Mouse (Mus musculus) CH12.LX (cell line): Measurements from ENCODE around the gene Lta. TPM values are rescaled to one million over a fixed set of nuclear protein-coding genes. Genes with fewer than 3 reads are reported as not detected.

Experiments
- DNase-seq: peaks from one replicate; pipeline ENCODE4 v3.0.0-alpha.2; 2013; ENCODE audit errors: extremely low read depth
- H3K27ac ChIP-seq: 2 replicates; pipeline ENCODE4 v1.5.1; 2012; ENCODE audit warnings: low read depth, mild to moderate bottlenecking, control low read depth, moderate library complexity; ENCODE audit not compliant: insufficient read depth
- H3K27me3 ChIP-seq: replicated peaks from 2 replicates; pipeline ENCODE3; 2012; ENCODE audit warnings: inconsistent platforms
- H3K36me3 ChIP-seq, 2 experiments: replicated peaks in 1 of 2; 2 replicates each; pipeline versions ENCODE3 to v1.6.1; 2012; ENCODE audit warnings: inconsistent platforms in 1 of 2, low read length in 1 of 2, mild to moderate bottlenecking in 1 of 2, mixed read lengths in 1 of 2, moderate library complexity in 1 of 2; ENCODE audit not compliant: control insufficient read depth in 1 of 2, insufficient read depth in 1 of 2
- H3K4me1 ChIP-seq, 2 experiments: 2 replicates each; pipeline ENCODE4 v1.6.1; 2012; ENCODE audit warnings: inconsistent platforms in 1 of 2, moderate library complexity in 1 of 2; ENCODE audit not compliant: insufficient read depth in 2 of 2, control insufficient read depth in 1 of 2
- H3K4me2 ChIP-seq: 2 replicates; pipeline ENCODE4 v1.6.1; 2012; ENCODE audit warnings: low read depth, mild to moderate bottlenecking, control low read depth; ENCODE audit not compliant: poor library complexity, insufficient read depth, severe bottlenecking
- H3K4me3 ChIP-seq, 3 experiments: fragments of 150-350 bp in 1 of 3; sonication (generic) in 1 of 3; replicated peaks in 1 of 3; 2 replicates each; pipeline versions ENCODE3 to v1.5.1; 2011 to 2012; ENCODE audit warnings: low read depth in 2 of 3, low read length in 2 of 3, mild to moderate bottlenecking in 2 of 3, moderate library complexity in 2 of 3, control low read depth in 1 of 3, improper control_type of control experiment in 1 of 3, inconsistent platforms in 1 of 3, mixed read lengths in 1 of 3; ENCODE audit not compliant: poor library complexity in 1 of 3
- H3K79me2 ChIP-seq: replicated peaks from 2 replicates; pipeline ENCODE4 v1.6.1; 2012; ENCODE audit warnings: mild to moderate bottlenecking, moderate library complexity; ENCODE audit not compliant: control insufficient read depth, poor library complexity, insufficient read depth, severe bottlenecking; ENCODE audit errors: extremely low read depth
- H3K9ac ChIP-seq: 2 replicates; pipeline ENCODE4 v1.6.1; 2012; ENCODE audit warnings: low read depth, mild to moderate bottlenecking, control low read depth, moderate library complexity; ENCODE audit not compliant: insufficient read depth
- H3K9me3 ChIP-seq: replicated peaks from 2 replicates; pipeline ENCODE3; 2012; ENCODE audit warnings: low read length, inconsistent platforms, mixed read lengths
- BHLHE40 ChIP-seq: IDR thresholded peaks from 2 replicates; pipeline ENCODE4 v1.6.1; 2011; ENCODE audit warnings: mild to moderate bottlenecking, low read depth, low read length, improper control_type of control experiment
- CHD1 ChIP-seq: IDR thresholded peaks from 2 replicates; pipeline ENCODE4 v1.6.1; 2012; ENCODE audit warnings: low read depth, low read length, improper control_type of control experiment, inconsistent platforms
- CHD2 ChIP-seq: IDR thresholded peaks from 2 replicates; pipeline ENCODE4 v1.6.1; 2011; ENCODE audit warnings: low read length, improper control_type of control experiment
- CTCF ChIP-seq, 2 experiments: IDR thresholded peaks in 1 of 2; conservative IDR thresholded peaks in 1 of 2; 2 replicates each; pipeline ENCODE4 v1.5.1; 2011 to 2012; ENCODE audit warnings: low read depth in 2 of 2, low read length in 2 of 2, improper control_type of control experiment in 1 of 2, inconsistent platforms in 1 of 2, mild to moderate bottlenecking in 1 of 2, moderate library complexity in 1 of 2
- E2F4 ChIP-seq: IDR thresholded peaks from 2 replicates; pipeline ENCODE4 v1.6.1; 2011; ENCODE audit warnings: low read depth, low read length, improper control_type of control experiment; ENCODE audit not compliant: insufficient replicate concordance
- ELF1 ChIP-seq: IDR thresholded peaks from 2 replicates; pipeline ENCODE4 v1.6.1; 2014; ENCODE audit warnings: low read depth, mild to moderate bottlenecking, inconsistent platforms, low read length, improper control_type of control experiment
- EP300 ChIP-seq: IDR thresholded peaks from 2 replicates; pipeline ENCODE4 v1.6.1; 2011; ENCODE audit warnings: low read length, improper control_type of control experiment
- ETS1 ChIP-seq: conservative IDR thresholded peaks from 2 replicates; pipeline ENCODE4 v1.6.1; 2012; ENCODE audit warnings: low read depth, mild to moderate bottlenecking, inconsistent platforms, low read length, improper control_type of control experiment, moderate library complexity
- GABPA ChIP-seq: IDR thresholded peaks from 2 replicates; pipeline ENCODE4 v1.6.1; 2012; ENCODE audit warnings: low read depth, low read length, improper control_type of control experiment, inconsistent platforms; ENCODE audit not compliant: insufficient replicate concordance
- HCFC1 ChIP-seq: IDR thresholded peaks from 2 replicates; pipeline ENCODE4 v1.6.1; 2012; ENCODE audit warnings: low read depth, mild to moderate bottlenecking, inconsistent platforms, low read length, improper control_type of control experiment
- KAT2A ChIP-seq: IDR thresholded peaks from 2 replicates; pipeline ENCODE4 v1.6.1; 2012; ENCODE audit warnings: low read length, improper control_type of control experiment, inconsistent platforms; ENCODE audit not compliant: insufficient replicate concordance
- MAFK ChIP-seq: IDR thresholded peaks from 2 replicates; pipeline ENCODE4 v1.6.1; 2011; ENCODE audit warnings: low read length, improper control_type of control experiment; ENCODE audit not compliant: insufficient replicate concordance
- MAX ChIP-seq: IDR thresholded peaks from 2 replicates; pipeline ENCODE4 v1.6.1; 2011; ENCODE audit warnings: low read length, improper control_type of control experiment
- MAZ ChIP-seq: IDR thresholded peaks from 2 replicates; pipeline ENCODE4 v1.6.1; 2012; ENCODE audit warnings: low read depth, mild to moderate bottlenecking, inconsistent platforms, low read length, improper control_type of control experiment, moderate library complexity
- MXI1 ChIP-seq: IDR thresholded peaks from 2 replicates; pipeline ENCODE4 v1.6.1; 2011; ENCODE audit warnings: mild to moderate bottlenecking, low read depth, low read length, improper control_type of control experiment
- MYC ChIP-seq: IDR thresholded peaks from 2 replicates; pipeline ENCODE4 v1.6.1; 2011; ENCODE audit warnings: low read depth, mild to moderate bottlenecking, improper control_type of control experiment, low read length
- NELFE ChIP-seq: IDR thresholded peaks from 2 replicates; pipeline ENCODE4 v1.6.1; 2011; ENCODE audit warnings: low read depth, low read length, improper control_type of control experiment
- NRF1 ChIP-seq: IDR thresholded peaks from 2 replicates; pipeline ENCODE4 v1.6.1; 2014; ENCODE audit warnings: low read depth, mild to moderate bottlenecking, inconsistent platforms, low read length, improper control_type of control experiment, moderate library complexity
- PAX5 ChIP-seq: IDR thresholded peaks from 2 replicates; pipeline ENCODE4 v1.6.1; 2012; ENCODE audit warnings: low read length, inconsistent platforms, mixed read lengths
- POLR2A ChIP-seq: IDR thresholded peaks from 2 replicates; pipeline ENCODE4 v1.6.1; 2011; ENCODE audit warnings: low read depth, mild to moderate bottlenecking, improper control_type of control experiment, low read length
- POLR2AphosphoS2 ChIP-seq: IDR thresholded peaks from 2 replicates; pipeline ENCODE4 v1.6.1; 2011; ENCODE audit warnings: low read depth, low read length, improper control_type of control experiment
- RCOR1 ChIP-seq: conservative IDR thresholded peaks from 2 replicates; pipeline ENCODE4 v1.6.1; 2012; ENCODE audit warnings: low read depth, mild to moderate bottlenecking, inconsistent platforms, low read length, improper control_type of control experiment
- SMC3 ChIP-seq: IDR thresholded peaks from 2 replicates; pipeline ENCODE4 v1.6.1; 2011; ENCODE audit warnings: low read depth, low read length, improper control_type of control experiment
- UBTF ChIP-seq: IDR thresholded peaks from 2 replicates; pipeline ENCODE4 v1.6.1; 2012; ENCODE audit warnings: low read depth, mild to moderate bottlenecking, inconsistent platforms, low read length, improper control_type of control experiment, moderate library complexity
- USF1 ChIP-seq: IDR thresholded peaks from 2 replicates; pipeline ENCODE4 v1.6.1; 2014; ENCODE audit warnings: low read depth, mild to moderate bottlenecking, inconsistent platforms, low read length, improper control_type of control experiment
- USF2 ChIP-seq: conservative IDR thresholded peaks from 2 replicates; pipeline ENCODE4 v1.6.1; 2011; ENCODE audit warnings: low read depth, low read length, improper control_type of control experiment
- ZKSCAN1 ChIP-seq: IDR thresholded peaks from 2 replicates; pipeline ENCODE4 v1.6.1; 2012; ENCODE audit warnings: low read depth, inconsistent platforms, low read length, improper control_type of control experiment, borderline replicate concordance
- dilution Hi-C: fragments of 300-500 bp; cut with MboI; formaldehyde crosslinking; loops from 2 replicates; pipeline ENCODE4 v1.14.3; 2020; ENCODE audit warnings: low sequenced_read_pairs; ENCODE audit not compliant: extremely low pct_unique_long_range_greater_than_20kb, extremely low pct_ligation_motif_present
- in situ Hi-C: fragments of 300-500 bp; cut with MboI; formaldehyde crosslinking; loops from 3 replicates; pipeline ENCODE4 v1.14.3; 2019; ENCODE audit warnings: low sequenced_read_pairs, low pct_ligation_motif_present, low pct_unique_long_range_greater_than_20kb, mixed read lengths
- polyA plus RNA-seq: library from polyadenylated mRNA; unstranded; fragments of >175 nt; gene quantifications from 2 replicates; pipeline ENCODE4 v1.2.1, GENCODE M21; 2012; ENCODE audit warnings: low read depth; ENCODE audit not compliant: insufficient read length
- total RNA-seq, 2 experiments: library from RNA; depleted of rRNA; stranded (reverse); fragments of 300-350 nt in 1 of 2; fragments of >200 nt in 1 of 2; gene quantifications; 2 replicates each; pipeline ENCODE4 v1.2.3; 2012 to 2014

Gene Lta
- total and polyA plus RNA-seq, 3 experiments, result 13.4 to 53.0 (median 19.6) TPM

GRCm38 (mm10) chr17:35158850-35159593 is 46.1 kb downstream of the Lta start:
- Histone ChIP-seq H3K9ac (no peak overlapping the region), H3K4me3 (no peak overlapping the region), H3K4me2 (no peak overlapping the region), H3K4me1 (peaks cover 0 to 25% of the 10 kb centered on the region in 2 experiments; a peak in 2 of 4 replicates), H3K36me3 (peaks cover 80 to 90% of the 10 kb centered on the region in 2 experiments), H3K27me3 (no peaks in the 10 kb centered on the region), H3K9me3 (no peaks in the 10 kb centered on the region), H3K79me2 (peaks cover 61% of the 10 kb centered on the region), H3K27ac (no peak overlapping the region)
- in situ Hi-C loops (no loop called here), dilution Hi-C loops (no loop called here)
- no peak for DNase-seq
- TF ChIP-seq KAT2A (no peak), MAX (no peak), USF1 (no peak), NELFE (no peak), SMC3 (no peak), UBTF (no peak)

GRCm38 (mm10) chr17:35157661-35158175 is 47.4 kb downstream of the Lta start:
- peaks cover 0 to 22% of the 10 kb centered on the region in 2 experiments; a peak in 2 of 4 replicates for H3K4me1 ChIP-seq

DNA sequence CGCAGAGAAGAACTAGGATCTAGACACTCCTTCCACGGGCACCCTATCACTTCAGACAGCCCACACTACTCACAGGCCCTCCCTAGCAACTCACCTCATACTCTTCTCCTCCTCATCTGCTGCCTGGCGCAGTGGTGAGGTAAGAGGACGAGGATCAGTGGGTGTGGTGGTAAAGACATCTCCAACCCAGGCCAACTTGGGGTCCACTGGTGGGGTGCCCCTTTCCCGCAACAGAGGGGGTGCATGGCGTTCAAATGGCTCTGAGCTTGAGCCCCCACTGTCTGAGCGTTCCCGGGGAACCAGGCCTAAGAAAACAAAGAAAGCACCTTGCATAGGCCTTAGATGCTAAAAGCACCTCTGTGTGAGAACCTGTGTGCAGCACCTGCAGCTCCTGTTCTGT is 47.9 kb downstream of the Lta start:
- Histone ChIP-seq H3K4me3 (no peak overlapping the region), H3K4me1 (peaks cover 0 to 18% of the 10 kb centered on the region in 2 experiments; a peak in 2 of 4 replicates), H3K9me3 (no peaks in the 10 kb centered on the region), H3K36me3 (peaks cover 98 to 100% of the 10 kb centered on the region in 2 experiments), H3K79me2 (peaks cover 44% of the 10 kb centered on the region), H3K27me3 (no peaks in the 10 kb centered on the region), H3K9ac (no peak overlapping the region), H3K4me2 (no peak overlapping the region), H3K27ac (no peak overlapping the region)
- in situ Hi-C loops, result no loop called here
- dilution Hi-C loops, result no loop called here
- no peak for DNase-seq
- TF ChIP-seq ETS1, result no peak
- TF ChIP-seq HCFC1, result no peak
- TF ChIP-seq ELF1, result no peak
- no peak for TF ChIP-seq MAFK
- TF ChIP-seq BHLHE40, result no peak
- no peak for TF ChIP-seq POLR2AphosphoS2
- TF ChIP-seq MAZ, result no peak
- TF ChIP-seq CTCF (conservative IDR thresholded peaks at IDR 0.05 in 1 of 2, IDR thresholded peaks at IDR 0.05 in 1 of 2; ENCODE audit: low read depth in 2 of 2, low read length in 2 of 2), result no peak
- no peak for TF ChIP-seq POLR2A
- TF ChIP-seq USF2, result no peak
- no peak for TF ChIP-seq NRF1
- TF ChIP-seq GABPA, result no peak
- TF ChIP-seq RCOR1, result no peak
- no peak for TF ChIP-seq CHD2
- TF ChIP-seq MXI1, result no peak
- no peak for TF ChIP-seq ZKSCAN1

More at GRCm38 (mm10) chr17:35157661-35158175, 47.4 kb downstream of the Lta start:
- dilution Hi-C loops (no loop called here), in situ Hi-C loops (no loop called here)
- no peak overlapping the region for H3K4me3 ChIP-seq
- peaks cover 93 to 100% of the 10 kb centered on the region in 2 experiments for H3K36me3 ChIP-seq
- H3K27ac ChIP-seq, result no peak overlapping the region
- no peaks in the 10 kb centered on the region for H3K9me3 ChIP-seq
- TF ChIP-seq ETS1 (no peak), USF2 (no peak), E2F4 (no peak), POLR2AphosphoS2 (no peak), SMC3 (no peak), MYC (no peak), BHLHE40 (no peak), NRF1 (no peak), EP300 (no peak), PAX5 (no peak), CHD1 (no peak)
- H3K9ac ChIP-seq, result no peak overlapping the region
- H3K27me3 ChIP-seq, result no peaks in the 10 kb centered on the region
- peaks cover 48% of the 10 kb centered on the region for H3K79me2 ChIP-seq
- no peak overlapping the region for H3K4me2 ChIP-seq
- DNase-seq, result no peak
